Mouse (Mus musculus): ENCODE measurements at regions not wholly inside any gene's neighbourhood (a gene's known extent, or its start where the extent isn't known, plus 50 kb on each side); places are given as distances from the start of the nearest gene placed in this dataset.

- no peak overlapping the region for H3K9ac ChIP-seq (replicated peaks; ENCODE audit: low read depth, low read length)
- TF ChIP-seq CTCF (IDR thresholded peaks at IDR 0.05; ENCODE audit: low read depth) (peak; percentile 96), EP300 (IDR thresholded peaks at IDR 0.05; ENCODE audit: low read depth) (no peak)
- ATAC-seq (ENCODE audit: insufficient read depth, low read depth), result peak; percentile 70; the same call in 1 of the 2 replicates
These were observed 56.1 kb upstream of the Ces5a start for GRCm38 (mm10) chr8:93591608-93592301.

GRCm38 (mm10) chr8:93592302-93592651, 56.6 kb upstream of the Ces5a start:
- DNase-seq (ENCODE audit: low spot score), result no peak
- Histone ChIP-seq H3K27me3 (ENCODE audit: control insufficient read depth, insufficient read depth, low read length) (no peaks in the 10 kb centered on the region), H3K36me3 (replicated peaks; ENCODE audit: control insufficient read depth, insufficient read depth, low read length) (no peaks in the 10 kb centered on the region), H3K4me3 (ENCODE audit: low read depth, low read length) (no peak overlapping the region), H3K9ac (replicated peaks; ENCODE audit: low read depth, low read length) (no peak overlapping the region), H3K4me1 (ENCODE audit: control insufficient read depth, insufficient read depth) (no peaks in the 10 kb centered on the region), H3K9me3 (replicated peaks; ENCODE audit: control insufficient read depth, low read length) (no peaks in the 10 kb centered on the region), H3K27ac (ENCODE audit: low read depth) (no peak overlapping the region), H3K4me2 (ENCODE audit: low read depth, low read length) (no peak overlapping the region)
- 0 out of 2 replicates have a peak, but pooled peaks have one; percentile 6 for ATAC-seq (ENCODE audit: insufficient read depth, low read depth)
- 30% methylated on average over 3 of the region's 3 CpGs for WGBS
- TF ChIP-seq EP300 (IDR thresholded peaks at IDR 0.05; ENCODE audit: low read depth) (no peak), CTCF (IDR thresholded peaks at IDR 0.05; ENCODE audit: low read depth) (no peak)

More at GRCm38 (mm10) chr8:93591608-93592301, 56.1 kb upstream of the Ces5a start:
- no peaks in the 10 kb centered on the region for H3K27me3 ChIP-seq (ENCODE audit: control insufficient read depth, insufficient read depth, low read length)
- H3K27ac ChIP-seq (ENCODE audit: low read depth), result no peak overlapping the region
- peak; percentile 82 for DNase-seq (ENCODE audit: low spot score)
- H3K4me2 ChIP-seq (ENCODE audit: low read depth, low read length), result no peak overlapping the region
- no peaks in the 10 kb centered on the region for H3K9me3 ChIP-seq (replicated peaks; ENCODE audit: control insufficient read depth, low read length)
- H3K4me3 ChIP-seq (ENCODE audit: low read depth, low read length), result no peak overlapping the region
- H3K4me1 ChIP-seq (ENCODE audit: control insufficient read depth, insufficient read depth), result no peaks in the 10 kb centered on the region
- 33% methylated on average over 9 of the region's 9 CpGs for WGBS
- H3K36me3 ChIP-seq (replicated peaks; ENCODE audit: control insufficient read depth, insufficient read depth, low read length), result no peaks in the 10 kb centered on the region

DNA sequence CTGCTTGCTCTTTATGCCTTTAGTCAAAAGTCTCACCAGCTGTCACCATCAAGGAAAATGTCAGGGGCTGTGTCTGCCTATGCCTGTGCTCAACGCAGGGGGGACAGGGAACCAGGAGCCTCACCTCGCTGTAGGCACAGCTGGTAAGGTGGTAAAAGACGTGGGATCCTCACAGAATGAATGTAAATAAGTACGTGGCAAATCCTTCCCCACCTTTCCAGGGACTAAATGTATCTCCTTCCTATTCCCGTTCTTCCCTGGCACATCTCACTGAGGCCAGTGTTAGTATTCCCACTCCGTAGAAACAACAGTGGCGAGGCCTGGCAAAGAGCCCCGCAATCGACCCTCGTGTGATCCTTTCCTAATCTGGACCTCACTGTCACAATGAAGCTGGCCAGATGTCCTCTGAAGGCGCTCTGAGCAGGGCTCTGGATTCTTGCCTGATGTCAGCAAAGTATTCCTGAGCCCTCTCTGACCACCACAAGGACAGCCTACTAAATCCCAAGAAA, 63.0 kb upstream of the Ces5a start:
- Histone ChIP-seq H3K9ac (replicated peaks; ENCODE audit: low read depth, low read length) (peak overlapping the region; percentile 38), H3K9me3 (replicated peaks; ENCODE audit: control insufficient read depth, low read length) (no peaks in the 10 kb centered on the region), H3K4me2 (ENCODE audit: low read depth, low read length) (peak overlapping the region; percentile 44), H3K27me3 (ENCODE audit: control insufficient read depth, insufficient read depth, low read length) (no peaks in the 10 kb centered on the region), H3K4me1 (ENCODE audit: control insufficient read depth, insufficient read depth) (peaks cover 14% of the 10 kb centered on the region; the same call in 1 of the 2 replicates), H3K36me3 (replicated peaks; ENCODE audit: control insufficient read depth, insufficient read depth, low read length) (no peaks in the 10 kb centered on the region), H3K27ac (ENCODE audit: low read depth) (peak overlapping the region; percentile 63), H3K4me3 (ENCODE audit: low read depth, low read length) (no peak overlapping the region)
- DNase-seq (ENCODE audit: low spot score), result peak; percentile 69
- TF ChIP-seq EP300 (IDR thresholded peaks at IDR 0.05; ENCODE audit: low read depth) (peak; percentile 31; the same call in 1 of the 2 replicates), CTCF (IDR thresholded peaks at IDR 0.05; ENCODE audit: low read depth) (no peak)
- ATAC-seq (ENCODE audit: insufficient read depth, low read depth), result peak; percentile 89
- WGBS, result 10% methylated on average over 11 of the region's 11 CpGs

- TF ChIP-seq CTCF (IDR thresholded peaks at IDR 0.05; ENCODE audit: low read depth) (no peak), EP300 (IDR thresholded peaks at IDR 0.05; ENCODE audit: low read depth) (0 out of 2 replicates have a peak, but pooled peaks have one; percentile 4)
- Histone ChIP-seq H3K36me3 (replicated peaks; ENCODE audit: control insufficient read depth, insufficient read depth, low read length) (no peaks in the 10 kb centered on the region), H3K27me3 (ENCODE audit: control insufficient read depth, insufficient read depth, low read length) (no peaks in the 10 kb centered on the region), H3K4me2 (ENCODE audit: low read depth, low read length) (no peak overlapping the region), H3K9me3 (replicated peaks; ENCODE audit: control insufficient read depth, low read length) (no peaks in the 10 kb centered on the region), H3K27ac (ENCODE audit: low read depth) (peak overlapping the region; percentile 63), H3K9ac (replicated peaks; ENCODE audit: low read depth, low read length) (no peak overlapping the region), H3K4me1 (ENCODE audit: control insufficient read depth, insufficient read depth) (peaks cover 14% of the 10 kb centered on the region; the same call in 1 of the 2 replicates), H3K4me3 (ENCODE audit: low read depth, low read length) (no peak overlapping the region)
- ATAC-seq (ENCODE audit: insufficient read depth, low read depth) (no peak), DNase-seq (ENCODE audit: low spot score) (no peak)
- 47% methylated on average over 9 of the region's 9 CpGs for WGBS
These were observed 63.7 kb upstream of the Ces5a start for GRCm38 (mm10) chr8:93599306-93599705.

- H3K4me3 ChIP-seq (ENCODE audit: low read depth, low read length), result no peak overlapping the region
- H3K27ac ChIP-seq (ENCODE audit: low read depth), result no peak overlapping the region
- H3K4me1 ChIP-seq (ENCODE audit: control insufficient read depth, insufficient read depth), result peaks cover 14% of the 10 kb centered on the region; the same call in 1 of the 2 replicates
- WGBS, result 56% methylated on average over 8 of the region's 8 CpGs
- peak; percentile 43; the same call in 1 of the 2 replicates for ATAC-seq (ENCODE audit: insufficient read depth, low read depth)
- H3K27me3 ChIP-seq (ENCODE audit: control insufficient read depth, insufficient read depth, low read length), result no peaks in the 10 kb centered on the region
- H3K36me3 ChIP-seq (replicated peaks; ENCODE audit: control insufficient read depth, insufficient read depth, low read length), result no peaks in the 10 kb centered on the region
- no peak for TF ChIP-seq CTCF (IDR thresholded peaks at IDR 0.05; ENCODE audit: low read depth)
- TF ChIP-seq EP300 (IDR thresholded peaks at IDR 0.05; ENCODE audit: low read depth), result no peak
- H3K4me2 ChIP-seq (ENCODE audit: low read depth, low read length), result no peak overlapping the region
- DNase-seq (ENCODE audit: low spot score), result peak; percentile 30
- no peak overlapping the region for H3K9ac ChIP-seq (replicated peaks; ENCODE audit: low read depth, low read length)
- no peaks in the 10 kb centered on the region for H3K9me3 ChIP-seq (replicated peaks; ENCODE audit: control insufficient read depth, low read length)
These were observed 64.1 kb upstream of the Ces5a start for GRCm38 (mm10) chr8:93599776-93600175.

All from heart, postnatal 0 days (tissue).